Mouse (Mus musculus) brown adipose tissue, adult 24 weeks (tissue): Measurements from ENCODE around the gene A730071L15Rik. TPM values are rescaled to one million over a fixed set of nuclear protein-coding genes. Genes with fewer than 3 reads are reported as not detected.

Experiments used
- H3K27ac ChIP-seq: fragments of 200-500 bp; replicated peaks from 2 replicates; pipeline ENCODE4 v1.5.1; 2012; ENCODE audit warnings: low read depth, mild to moderate bottlenecking, low read length
- H3K4me1 ChIP-seq: fragments of 200-500 bp; 2 replicates; pipeline ENCODE4 v1.6.1; 2012; ENCODE audit warnings: low read length, mixed read lengths; ENCODE audit not compliant: control insufficient read depth, insufficient read depth, insufficient read length
- H3K4me3 ChIP-seq: fragments of 200-500 bp; 2 replicates; pipeline ENCODE4 v1.5.1; 2012; ENCODE audit warnings: low read depth, mild to moderate bottlenecking, low read length, moderate library complexity; ENCODE audit not compliant: insufficient read depth
- polyA plus RNA-seq: library from polyadenylated mRNA; stranded (reverse); fragments of >200 nt; gene quantifications from 2 replicates; pipeline ENCODE4 v1.2.4, GENCODE M21; 2012; ENCODE audit not compliant: missing spikeins, insufficient read depth, insufficient read length

A730071L15Rik gene
- polyA plus RNA-seq, result not detected in 2 replicates

GRCm38 (mm10) chr11:6199410-6200086 is at the start of gene A730071L15Rik:
A730071L15Rik (plus strand) TSS chr11:6200029.
- Histone ChIP-seq H3K4me3 (peak within 1 kb of the TSS; percentile 78), H3K4me1 (peaks cover 8% of the 10 kb centered on the region), H3K27ac (peak within 1 kb of the TSS; percentile 95)

GRCm38 (mm10) chr11:6152864-6153263 is 47.0 kb upstream of the A730071L15Rik start:
- Histone ChIP-seq H3K4me1 (no peaks in the 10 kb centered on the region; the same call in 1 of the 2 replicates), H3K4me3 (no peak overlapping the region), H3K27ac (no peak overlapping the region)

GRCm38 (mm10) chr11:6154211-6154701 is 45.6 kb upstream of the A730071L15Rik start:
- peaks cover 3% of the 10 kb centered on the region for H3K4me1 ChIP-seq
- H3K27ac ChIP-seq, result no peak overlapping the region
- no peak overlapping the region for H3K4me3 ChIP-seq

GRCm38 (mm10) chr11:6156651-6157050 is 43.2 kb upstream of the A730071L15Rik start:
- Histone ChIP-seq H3K27ac (no peak overlapping the region), H3K4me3 (no peak overlapping the region), H3K4me1 (peaks cover 4% of the 10 kb centered on the region)

- H3K4me3 ChIP-seq, result no peak overlapping the region
- peaks cover 4% of the 10 kb centered on the region for H3K4me1 ChIP-seq
- H3K27ac ChIP-seq, result no peak overlapping the region
Measured at GRCm38 (mm10) chr11:6157119-6157518, 42.7 kb upstream of the A730071L15Rik start.

GRCm38 (mm10) chr11:6158515-6158914 is 41.3 kb upstream of the A730071L15Rik start:
- Histone ChIP-seq H3K4me3 (no peak overlapping the region), H3K27ac (no peak overlapping the region), H3K4me1 (peaks cover 8% of the 10 kb centered on the region)

GRCm38 (mm10) chr11:6159704-6160275 is 40.0 kb upstream of the A730071L15Rik start:
- H3K4me1 ChIP-seq, result peaks cover 8% of the 10 kb centered on the region; the same call in 1 of the 2 replicates
- no peak overlapping the region for H3K27ac ChIP-seq
- no peak overlapping the region for H3K4me3 ChIP-seq

GRCm38 (mm10) chr11:6160663-6161271 is 39.1 kb upstream of the A730071L15Rik start:
- peaks cover 8% of the 10 kb centered on the region; the same call in 1 of the 2 replicates for H3K4me1 ChIP-seq
- no peak overlapping the region for H3K4me3 ChIP-seq
- no peak overlapping the region for H3K27ac ChIP-seq

- Histone ChIP-seq H3K4me3 (no peak overlapping the region), H3K4me1 (peaks cover 8% of the 10 kb centered on the region; the same call in 1 of the 2 replicates), H3K27ac (no peak overlapping the region)
Measured at GRCm38 (mm10) chr11:6161549-6161948, 38.3 kb upstream of the A730071L15Rik start.

GRCm38 (mm10) chr11:6163062-6163461 is 36.8 kb upstream of the A730071L15Rik start:
- Histone ChIP-seq H3K27ac (no peak overlapping the region), H3K4me3 (no peak overlapping the region), H3K4me1 (peaks cover 10% of the 10 kb centered on the region; the same call in 1 of the 2 replicates)

GRCm38 (mm10) chr11:6163706-6164105 is 36.1 kb upstream of the A730071L15Rik start:
- Histone ChIP-seq H3K4me3 (no peak overlapping the region), H3K27ac (no peak overlapping the region), H3K4me1 (peaks cover 9% of the 10 kb centered on the region; the same call in 1 of the 2 replicates)

- no peak overlapping the region for H3K27ac ChIP-seq
Measured at GRCm38 (mm10) chr11:6164781-6165180, 35.0 kb upstream of the A730071L15Rik start.

GRCm38 (mm10) chr11:6165391-6166081 is 34.3 kb upstream of the A730071L15Rik start:
- peaks cover 10% of the 10 kb centered on the region; the same call in 1 of the 2 replicates for H3K4me1 ChIP-seq
- H3K27ac ChIP-seq, result no peak overlapping the region
- no peak overlapping the region for H3K4me3 ChIP-seq

More at GRCm38 (mm10) chr11:6164781-6165180, 35.0 kb upstream of the A730071L15Rik start:
- no peak overlapping the region for H3K4me3 ChIP-seq
- peaks cover 10% of the 10 kb centered on the region; the same call in 1 of the 2 replicates for H3K4me1 ChIP-seq

GRCm38 (mm10) chr11:6166351-6166750 is 33.5 kb upstream of the A730071L15Rik start:
- H3K27ac ChIP-seq, result no peak overlapping the region
- peaks cover 10% of the 10 kb centered on the region; the same call in 1 of the 2 replicates for H3K4me1 ChIP-seq
- H3K4me3 ChIP-seq, result no peak overlapping the region
